Mouse (Mus musculus) liver, adult 2 months (tissue): Measurements from ENCODE around the gene Zfp991.
"Not testable (repeated sequence)": the region's sequence is repeated elsewhere in the genome, so short reads cannot be mapped to it uniquely, and the experiment has no call there.

Experiments
- CTCF ChIP-seq: fragments of 200-500 bp; IDR thresholded peaks from 2 replicates; pipeline ENCODE4 v1.5.1; 2011; ENCODE audit warnings: low read depth, low read length, control low read depth
- POLR2A ChIP-seq: fragments of 200-500 bp; IDR thresholded peaks from 2 replicates; pipeline ENCODE4 v1.6.1; 2011; ENCODE audit warnings: low read length, control low read depth; ENCODE audit not compliant: insufficient read depth; ENCODE audit errors: extremely low read depth

GRCm38 (mm10) chr4:147095641-147096040, 36.2 kb upstream of the Zfp991 start:
- TF ChIP-seq POLR2A, CTCF: not testable (repeated sequence)
